Mouse (Mus musculus): ENCODE measurements around the gene Tmprss11e. TPM values are rescaled to one million over a fixed set of nuclear protein-coding genes. Genes with fewer than 3 reads are reported as not detected.

Tmprss11e gene
- polyA plus RNA-seq (2014; fragmentation: Nextera tagmentation; extraction: Ambion mirVana), result 0.10 TPM in 1 of 2 replicates, not detected in the other

DNA sequence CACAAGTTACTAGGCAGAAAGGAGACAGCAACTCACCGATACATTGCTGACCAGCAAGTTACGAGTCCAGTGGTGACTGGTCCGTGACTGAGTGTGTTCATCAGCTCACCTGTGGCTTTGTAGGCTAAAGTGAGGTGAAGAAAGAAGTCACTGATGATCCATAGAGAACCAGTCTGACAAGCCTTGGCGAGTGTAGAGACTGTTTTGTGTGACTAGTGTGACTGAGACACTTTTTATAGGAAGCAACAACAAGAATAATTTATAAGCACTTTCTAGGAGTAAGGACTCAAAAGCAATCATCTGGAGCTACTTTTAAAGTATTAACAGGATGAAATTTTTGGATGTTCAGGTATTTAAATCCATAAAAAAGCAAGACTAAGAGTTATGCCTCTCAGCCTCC lies at the start of gene Tmprss11e:
TSS of gene Tmprss11e (minus strand) at position 101 of the 400 bp plus-strand sequence.
- Histone ChIP-seq H3K9me3 (replicated peaks; ENCODE audit: control insufficient read depth, low read length) (no peaks in the 10 kb centered on the region), H3K9ac (ENCODE audit: low read depth, low read length) (no peak within 1 kb of the TSS), H3K27me3 (ENCODE audit: control insufficient read depth, insufficient read depth, low read length) (no peaks in the 10 kb centered on the region), H3K4me1 (ENCODE audit: control insufficient read depth, insufficient read depth, low read length) (no peaks in the 10 kb centered on the region), H3K27ac (ENCODE audit: low read depth, low read length) (no peak within 1 kb of the TSS), H3K4me2 (no peak within 1 kb of the TSS), H3K36me3 (ENCODE audit: control insufficient read depth, insufficient read depth, low read length) (no peaks in the 10 kb centered on the region), H3K4me3 (ENCODE audit: low read depth, low read length) (no peak within 1 kb of the TSS)
- 76% methylated on average over 4 of the region's 4 CpGs for WGBS (ENCODE audit: insufficient replicate concordance)
- no peak for ATAC-seq (replicated peaks; ENCODE audit: insufficient number of reproducible peaks, low FRiP score, low TSS enrichment)

DNA sequence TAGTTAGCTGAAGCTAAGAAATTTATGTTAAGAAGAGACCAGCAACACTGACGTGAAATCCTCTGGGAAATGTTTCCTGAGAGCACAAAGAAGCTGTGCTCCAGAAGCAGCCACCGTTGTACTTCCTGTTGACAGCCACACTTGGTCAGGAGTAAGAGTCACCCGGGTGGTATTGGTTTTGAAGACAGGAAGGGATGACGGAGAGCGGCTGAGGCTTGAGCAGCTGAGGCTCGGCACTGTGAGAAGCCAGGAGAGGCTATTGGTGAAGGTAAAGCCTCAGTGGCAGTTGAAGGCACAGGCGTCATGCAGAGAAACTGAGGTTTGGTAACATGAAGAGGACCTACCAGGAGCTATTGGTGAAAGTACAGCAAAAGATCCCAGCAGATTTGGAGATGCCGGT lies 47.2 kb upstream of the Tmprss11e start:
- H3K27ac ChIP-seq (ENCODE audit: low read depth, low read length), result no peak overlapping the region
- H3K36me3 ChIP-seq (ENCODE audit: control insufficient read depth, insufficient read depth, low read length), result no peaks in the 10 kb centered on the region
- H3K4me3 ChIP-seq (ENCODE audit: low read depth, low read length), result no peak overlapping the region
- 59% methylated on average over 8 of the region's 8 CpGs for WGBS (ENCODE audit: insufficient replicate concordance)
- no peak overlapping the region for H3K9ac ChIP-seq (ENCODE audit: low read depth, low read length)
- H3K27me3 ChIP-seq (ENCODE audit: control insufficient read depth, insufficient read depth, low read length), result no peaks in the 10 kb centered on the region
- no peak overlapping the region for H3K4me2 ChIP-seq
- H3K4me1 ChIP-seq (ENCODE audit: control insufficient read depth, insufficient read depth, low read length), result no peaks in the 10 kb centered on the region
- ATAC-seq (replicated peaks; ENCODE audit: insufficient number of reproducible peaks, low FRiP score, low TSS enrichment), result no peak
- H3K9me3 ChIP-seq (replicated peaks; ENCODE audit: control insufficient read depth, low read length), result no peaks in the 10 kb centered on the region

DNA sequence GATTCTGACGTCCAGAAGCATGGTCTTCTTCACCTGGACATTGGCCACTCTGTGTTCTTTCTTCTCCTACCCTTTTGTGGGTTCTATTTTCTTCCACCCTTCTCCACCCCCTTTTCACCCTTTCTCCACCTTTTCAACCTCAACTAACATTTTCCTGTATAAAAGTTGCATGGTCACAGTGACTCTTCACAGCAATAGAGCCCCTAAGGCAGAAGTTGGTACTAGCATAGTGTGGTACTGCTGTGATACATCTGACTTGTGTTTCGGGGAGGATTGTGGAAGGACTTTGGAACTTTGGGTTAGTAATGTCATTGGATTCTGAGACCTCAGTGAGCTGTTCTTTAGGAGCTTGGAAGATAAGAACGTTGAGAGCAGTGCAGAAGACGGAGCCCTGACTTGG lies 46.6 kb upstream of the Tmprss11e start:
- Histone ChIP-seq H3K9me3 (replicated peaks; ENCODE audit: control insufficient read depth, low read length) (no peaks in the 10 kb centered on the region), H3K9ac (ENCODE audit: low read depth, low read length) (no peak overlapping the region), H3K36me3 (ENCODE audit: control insufficient read depth, insufficient read depth, low read length) (no peaks in the 10 kb centered on the region), H3K4me1 (ENCODE audit: control insufficient read depth, insufficient read depth, low read length) (no peaks in the 10 kb centered on the region), H3K27me3 (ENCODE audit: control insufficient read depth, insufficient read depth, low read length) (no peaks in the 10 kb centered on the region), H3K27ac (ENCODE audit: low read depth, low read length) (no peak overlapping the region), H3K4me3 (ENCODE audit: low read depth, low read length) (no peak overlapping the region), H3K4me2 (no peak overlapping the region)
- ATAC-seq (replicated peaks; ENCODE audit: insufficient number of reproducible peaks, low FRiP score, low TSS enrichment), result no peak
- 58% methylated on average over 4 of the region's 4 CpGs for WGBS (ENCODE audit: insufficient replicate concordance)

DNA sequence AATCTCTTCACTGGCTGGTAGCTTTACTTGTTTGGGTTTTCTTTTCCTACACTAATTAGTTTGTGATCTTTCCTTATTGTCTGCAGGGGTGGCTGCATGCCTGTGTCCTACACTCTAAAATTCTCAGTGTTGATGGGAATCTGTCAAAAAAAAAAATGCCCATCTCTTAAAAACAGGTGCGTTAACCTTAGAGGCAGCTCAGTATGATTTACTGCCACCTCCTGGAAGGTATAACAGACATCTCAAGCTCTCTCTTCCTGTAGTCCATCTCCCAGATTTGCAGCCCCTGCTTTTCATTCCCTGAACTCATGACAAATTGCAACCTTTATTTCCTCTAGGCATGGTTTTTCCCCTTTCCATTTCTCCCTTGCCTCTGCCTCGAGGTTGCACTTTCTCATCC lies 44.3 kb upstream of the Tmprss11e start:
- Histone ChIP-seq H3K4me2 (no peak overlapping the region), H3K4me3 (ENCODE audit: low read depth, low read length) (no peak overlapping the region), H3K27me3 (ENCODE audit: control insufficient read depth, insufficient read depth, low read length) (no peaks in the 10 kb centered on the region), H3K36me3 (ENCODE audit: control insufficient read depth, insufficient read depth, low read length) (no peaks in the 10 kb centered on the region), H3K27ac (ENCODE audit: low read depth, low read length) (no peak overlapping the region), H3K9me3 (replicated peaks; ENCODE audit: control insufficient read depth, low read length) (no peaks in the 10 kb centered on the region), H3K4me1 (ENCODE audit: control insufficient read depth, insufficient read depth, low read length) (no peaks in the 10 kb centered on the region), H3K9ac (ENCODE audit: low read depth, low read length) (no peak overlapping the region)
- 70% methylated on average over 2 of the region's 2 CpGs for WGBS (ENCODE audit: insufficient replicate concordance)
- no peak for ATAC-seq (replicated peaks; ENCODE audit: insufficient number of reproducible peaks, low FRiP score, low TSS enrichment)

DNA sequence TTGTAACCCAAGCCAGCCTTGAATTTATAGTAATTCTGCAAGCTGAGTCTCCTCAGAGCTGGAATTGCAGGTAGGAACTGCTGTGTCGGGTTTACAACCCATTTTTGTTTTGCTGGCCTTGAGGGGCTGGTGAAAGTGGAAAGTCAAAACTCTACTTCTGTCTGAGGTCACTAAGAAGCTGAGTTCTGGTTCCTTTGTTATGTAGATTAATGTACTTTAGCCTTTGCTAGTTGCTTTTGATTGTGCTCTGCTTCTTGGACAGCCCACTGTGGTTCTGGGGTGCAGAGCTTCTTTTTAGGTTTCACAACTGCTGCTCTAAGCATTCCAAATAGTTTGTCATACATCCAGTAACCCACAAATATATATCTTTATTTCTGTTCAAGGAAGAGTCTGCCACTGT lies 41.2 kb upstream of the Tmprss11e start:
- Histone ChIP-seq H3K36me3 (ENCODE audit: control insufficient read depth, insufficient read depth, low read length) (no peaks in the 10 kb centered on the region), H3K9ac (ENCODE audit: low read depth, low read length) (no peak overlapping the region), H3K27ac (ENCODE audit: low read depth, low read length) (no peak overlapping the region), H3K9me3 (replicated peaks; ENCODE audit: control insufficient read depth, low read length) (no peaks in the 10 kb centered on the region), H3K4me3 (ENCODE audit: low read depth, low read length) (no peak overlapping the region), H3K4me2 (no peak overlapping the region), H3K27me3 (ENCODE audit: control insufficient read depth, insufficient read depth, low read length) (no peaks in the 10 kb centered on the region), H3K4me1 (ENCODE audit: control insufficient read depth, insufficient read depth, low read length) (no peaks in the 10 kb centered on the region)
- WGBS (ENCODE audit: insufficient replicate concordance), result 56% methylated on average over 1 of the region's 1 CpGs
- no peak for ATAC-seq (replicated peaks; ENCODE audit: insufficient number of reproducible peaks, low FRiP score, low TSS enrichment)

DNA sequence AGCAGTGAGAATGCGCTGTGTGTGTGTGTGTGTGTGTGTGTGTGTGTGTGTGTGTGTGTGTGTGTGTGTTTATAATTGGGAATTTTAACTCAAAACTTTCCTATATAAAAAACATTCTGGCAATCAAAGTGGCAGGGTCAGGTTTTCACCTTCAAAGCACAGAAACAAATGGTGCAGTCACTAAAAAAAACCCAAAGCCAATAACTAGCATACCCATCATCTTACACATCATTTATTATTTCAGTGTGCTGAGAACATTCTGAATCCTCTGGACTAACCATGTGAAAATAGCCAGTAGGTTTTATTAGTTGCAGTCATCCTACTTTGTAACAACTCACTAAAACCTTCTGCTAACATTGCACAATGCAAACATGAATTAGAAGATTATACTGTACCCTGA lies 38.6 kb upstream of the Tmprss11e start:
- no peak overlapping the region for H3K4me3 ChIP-seq (ENCODE audit: low read depth, low read length)
- ATAC-seq (replicated peaks; ENCODE audit: insufficient number of reproducible peaks, low FRiP score, low TSS enrichment), result no peak
- H3K4me2 ChIP-seq, result no peak overlapping the region
- no peaks in the 10 kb centered on the region for H3K27me3 ChIP-seq (ENCODE audit: control insufficient read depth, insufficient read depth, low read length)
- no peaks in the 10 kb centered on the region for H3K4me1 ChIP-seq (ENCODE audit: control insufficient read depth, insufficient read depth, low read length)
- WGBS (ENCODE audit: insufficient replicate concordance), result 78% methylated on average over 1 of the region's 1 CpGs
- no peaks in the 10 kb centered on the region for H3K9me3 ChIP-seq (replicated peaks; ENCODE audit: control insufficient read depth, low read length)
- no peaks in the 10 kb centered on the region for H3K36me3 ChIP-seq (ENCODE audit: control insufficient read depth, insufficient read depth, low read length)
- no peak overlapping the region for H3K27ac ChIP-seq (ENCODE audit: low read depth, low read length)
- H3K9ac ChIP-seq (ENCODE audit: low read depth, low read length), result no peak overlapping the region

DNA sequence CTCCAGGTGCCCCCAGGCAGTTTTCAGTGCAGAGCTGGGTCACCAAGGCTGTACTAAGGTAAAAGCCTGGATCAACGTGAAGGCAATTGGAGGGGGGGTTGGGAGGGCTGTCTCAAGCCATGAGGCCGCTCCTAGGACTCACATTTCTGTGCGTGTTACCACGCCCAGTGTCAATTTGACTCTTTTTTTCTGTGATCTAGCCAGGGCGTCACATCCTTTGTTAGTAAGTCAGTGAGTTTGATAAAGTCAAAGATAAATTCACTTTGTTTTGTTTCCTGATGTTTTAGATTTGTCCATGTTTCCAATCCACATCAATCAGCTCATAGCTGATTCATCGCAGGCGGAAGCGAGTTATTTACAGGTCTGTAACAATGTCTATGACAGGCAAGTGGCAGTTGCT lies 37.4 kb upstream of the Tmprss11e start:
- Histone ChIP-seq H3K4me2 (no peak overlapping the region), H3K4me1 (ENCODE audit: control insufficient read depth, insufficient read depth, low read length) (no peaks in the 10 kb centered on the region), H3K27ac (ENCODE audit: low read depth, low read length) (no peak overlapping the region), H3K27me3 (ENCODE audit: control insufficient read depth, insufficient read depth, low read length) (no peaks in the 10 kb centered on the region), H3K36me3 (ENCODE audit: control insufficient read depth, insufficient read depth, low read length) (no peaks in the 10 kb centered on the region), H3K9ac (ENCODE audit: low read depth, low read length) (no peak overlapping the region), H3K9me3 (replicated peaks; ENCODE audit: control insufficient read depth, low read length) (no peaks in the 10 kb centered on the region), H3K4me3 (ENCODE audit: low read depth, low read length) (no peak overlapping the region)
- 59% methylated on average over 8 of the region's 8 CpGs for WGBS (ENCODE audit: insufficient replicate concordance)
- ATAC-seq (replicated peaks; ENCODE audit: insufficient number of reproducible peaks, low FRiP score, low TSS enrichment), result no peak

DNA sequence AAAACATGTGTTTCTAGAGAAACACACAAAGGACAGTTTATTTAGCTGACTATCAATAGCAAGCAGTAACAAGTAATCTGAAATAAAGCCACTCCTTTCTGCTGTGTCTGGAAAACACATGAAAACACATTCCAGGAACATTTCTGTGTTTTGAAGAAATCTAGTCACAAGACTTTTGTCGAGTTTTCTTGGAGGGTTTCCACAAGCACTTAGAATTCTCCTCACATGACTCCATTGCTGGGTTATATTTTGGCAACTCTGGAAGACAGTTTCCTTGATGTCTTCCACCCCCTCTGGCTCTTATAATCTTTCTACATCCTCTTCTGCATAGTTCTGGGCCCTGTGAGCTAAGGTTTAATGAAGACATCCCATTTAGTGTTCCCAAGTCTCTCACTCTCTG lies 32.9 kb upstream of the Tmprss11e start:
- H3K27me3 ChIP-seq (ENCODE audit: control insufficient read depth, insufficient read depth, low read length), result no peaks in the 10 kb centered on the region
- no peaks in the 10 kb centered on the region for H3K36me3 ChIP-seq (ENCODE audit: control insufficient read depth, insufficient read depth, low read length)
- no peaks in the 10 kb centered on the region for H3K4me1 ChIP-seq (ENCODE audit: control insufficient read depth, insufficient read depth, low read length)
- H3K9me3 ChIP-seq (replicated peaks; ENCODE audit: control insufficient read depth, low read length), result no peaks in the 10 kb centered on the region
- no peak for ATAC-seq (replicated peaks; ENCODE audit: insufficient number of reproducible peaks, low FRiP score, low TSS enrichment)
- H3K9ac ChIP-seq (ENCODE audit: low read depth, low read length), result no peak overlapping the region
- no peak overlapping the region for H3K4me3 ChIP-seq (ENCODE audit: low read depth, low read length)
- H3K4me2 ChIP-seq, result no peak overlapping the region
- H3K27ac ChIP-seq (ENCODE audit: low read depth, low read length), result no peak overlapping the region
- 62% methylated on average over 1 of the region's 1 CpGs for WGBS (ENCODE audit: insufficient replicate concordance)

DNA sequence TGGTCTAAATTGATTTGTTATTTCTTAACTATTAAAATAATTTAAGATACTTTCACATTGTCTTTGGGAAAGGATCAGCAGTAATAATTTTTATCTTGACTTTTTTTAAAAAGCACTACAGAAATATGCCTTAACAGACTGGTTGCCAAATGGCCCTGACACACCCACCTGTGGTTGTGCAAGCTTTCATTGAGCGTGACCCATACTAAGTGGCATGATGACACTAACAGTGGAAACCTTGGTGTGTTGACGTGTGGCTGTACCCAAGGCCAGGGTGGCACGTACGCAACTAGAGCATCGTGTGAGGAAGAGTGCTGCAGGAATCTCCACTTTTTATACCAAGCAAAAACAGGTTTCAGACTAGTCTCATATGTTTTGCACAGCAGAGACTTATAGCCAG lies 31.3 kb upstream of the Tmprss11e start:
- no peaks in the 10 kb centered on the region for H3K4me1 ChIP-seq (ENCODE audit: control insufficient read depth, insufficient read depth, low read length)
- no peaks in the 10 kb centered on the region for H3K36me3 ChIP-seq (ENCODE audit: control insufficient read depth, insufficient read depth, low read length)
- no peak overlapping the region for H3K4me2 ChIP-seq
- H3K27me3 ChIP-seq (ENCODE audit: control insufficient read depth, insufficient read depth, low read length), result no peaks in the 10 kb centered on the region
- H3K4me3 ChIP-seq (ENCODE audit: low read depth, low read length), result no peak overlapping the region
- 78% methylated on average over 5 of the region's 5 CpGs for WGBS (ENCODE audit: insufficient replicate concordance)
- H3K9me3 ChIP-seq (replicated peaks; ENCODE audit: control insufficient read depth, low read length), result no peaks in the 10 kb centered on the region
- no peak for ATAC-seq (replicated peaks; ENCODE audit: insufficient number of reproducible peaks, low FRiP score, low TSS enrichment)
- H3K9ac ChIP-seq (ENCODE audit: low read depth, low read length), result no peak overlapping the region
- no peak overlapping the region for H3K27ac ChIP-seq (ENCODE audit: low read depth, low read length)

Data from heart, embryonic 11.5 days (tissue).